Mouse (Mus musculus) embryonic fibroblast, embryonic 13.5 days (primary cell): Measurements from ENCODE around the gene Ccn5.
A peak's percentile ranks its signal among the peaks of the same experiment; 100 is the strongest.

Experiments
- CTCF ChIP-seq: IDR thresholded peaks from 2 replicates; pipeline ENCODE4 v1.5.1; 2011; ENCODE audit warnings: mild to moderate bottlenecking, control low read depth, low read length, moderate library complexity, borderline replicate concordance; ENCODE audit not compliant: insufficient read depth
- POLR2A ChIP-seq: IDR thresholded peaks from 2 replicates; pipeline ENCODE4 v1.6.1; 2011; ENCODE audit warnings: low read depth, mild to moderate bottlenecking, control low read depth, low read length, moderate library complexity

- TF ChIP-seq POLR2A (no peak), CTCF (peak; percentile 15; the same call in 1 of the 2 replicates)
Measured at GRCm38 (mm10) chr2:163787709-163788108, 33.0 kb upstream of the Ccn5 start.
